In the genomic region with DNA sequence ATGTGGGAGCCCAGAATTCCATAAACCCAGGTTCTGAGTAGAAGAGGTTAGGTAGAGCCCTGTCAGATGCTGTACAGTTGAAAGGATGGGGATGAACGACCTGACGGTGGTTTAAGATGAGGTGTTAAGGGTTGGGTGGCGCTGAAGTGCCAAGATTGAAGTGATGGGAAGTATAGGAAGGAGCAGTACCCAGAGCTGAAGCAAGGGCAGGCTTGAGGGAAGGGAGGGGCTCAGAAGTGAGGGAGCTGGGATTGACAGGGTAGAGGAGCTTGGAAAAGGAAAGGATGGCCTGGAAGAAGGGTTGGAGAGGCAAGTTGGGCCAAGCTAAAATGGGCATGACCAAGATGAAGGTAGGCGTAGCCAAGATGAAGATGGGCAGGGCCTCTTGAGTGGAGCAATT, we compare ENCODE assay signal across 39 mouse cellular contexts. TPM values are rescaled to one million over a fixed set of nuclear protein-coding genes. Genes with fewer than 3 reads are reported as not detected.
"Had no signal": no experiment of that assay in that cellular context is flagged by ENCODE, and none has a peak within 500 bp of the region (broad histone marks: within the 10 kb centered on the region; RNA-seq: fewer than 3 reads in every experiment).

No protein-coding gene starts in this region.

- H3K36me3 ChIP-seq: heart, embryonic 13.5 days; heart, embryonic 15.5 days; hindbrain, embryonic 10.5 days; hindbrain, embryonic 12.5 days; hindbrain, embryonic 13.5 days; hindbrain, embryonic 15.5 days; intestine, embryonic 15.5 days; kidney, embryonic 15.5 days had no signal

- H3K4me3 ChIP-seq: heart, embryonic 13.5 days; heart, embryonic 15.5 days; hindbrain, embryonic 10.5 days; hindbrain, embryonic 12.5 days; hindbrain, embryonic 13.5 days; hindbrain, embryonic 15.5 days; intestine, embryonic 15.5 days; kidney, embryonic 15.5 days; layer of hippocampus, adult 2 months; left cerebral cortex, adult 2 months had no signal

- DNase-seq: heart, postnatal 10 days; heart, postnatal 14 days; heart, postnatal 36 days; kidney, adult 11 months; kidney, adult 18-20 months; kidney, adult 2 months; kidney, adult 8-10 months; kidney, adult 9 months; kidney, postnatal 10 days; kidney, postnatal 14 days; kidney, postnatal 25 days; kidney, postnatal 36 days; kidney, postnatal 4 days; layer of hippocampus, adult 9-11 months; layer of hippocampus, postnatal 36 days had no signal

- H3K9me3 ChIP-seq: heart, embryonic 13.5 days; heart, embryonic 15.5 days; hindbrain, embryonic 10.5 days; hindbrain, embryonic 12.5 days; hindbrain, embryonic 13.5 days; hindbrain, embryonic 15.5 days; intestine, embryonic 15.5 days; kidney, embryonic 15.5 days had no signal

- H3K4me2 ChIP-seq: heart, embryonic 11.5 days; heart, embryonic 13.5 days; heart, embryonic 15.5 days; hindbrain, embryonic 12.5 days; hindbrain, embryonic 13.5 days; hindbrain, embryonic 14.5 days; hindbrain, embryonic 15.5 days; intestine, embryonic 15.5 days; kidney, embryonic 15.5 days had no signal

- H3K27ac ChIP-seq: heart, embryonic 13.5 days; heart, embryonic 15.5 days; hindbrain, embryonic 10.5 days; hindbrain, embryonic 12.5 days; hindbrain, embryonic 13.5 days; hindbrain, embryonic 14.5 days; hindbrain, embryonic 15.5 days; hindbrain, postnatal 0 days; intestine, embryonic 15.5 days; kidney, embryonic 15.5 days; kidney, postnatal 0 days; layer of hippocampus, adult 2 months; left cerebral cortex, adult 2 months had no signal

- H3K4me1 ChIP-seq: heart, embryonic 13.5 days; heart, embryonic 15.5 days; hindbrain, embryonic 12.5 days; hindbrain, embryonic 13.5 days; hindbrain, embryonic 15.5 days; intestine, embryonic 15.5 days; kidney, embryonic 15.5 days had no signal

- ATAC-seq: hindbrain, embryonic 16.5 days; hindbrain, postnatal 0 days; inflammation-experienced regulatory T-cells, adult 6 months; intestine, embryonic 15.5 days; intestine, embryonic 16.5 days; intestine, postnatal 0 days had no signal

- H3K9ac ChIP-seq: heart, embryonic 13.5 days; heart, embryonic 15.5 days; hindbrain, embryonic 12.5 days; hindbrain, embryonic 13.5 days; hindbrain, embryonic 14.5 days; hindbrain, embryonic 15.5 days; intestine, embryonic 15.5 days; kidney, embryonic 15.5 days had no signal

RNA-seq across cellular contexts. Expression of gene Wnt7a, which starts 10.5 kb away (rescaled TPM):
- total RNA-seq: heart, postnatal 25 days; heart, postnatal 36 days; hematopoietic stem cell, adult 5-6 weeks had no signal
- polyA plus RNA-seq: heart, embryonic 14.5 days; heart, postnatal 0 days; inflammation-experienced regulatory T-cells, adult 6 months; intestine, embryonic 14.5 days; intestine, embryonic 15.5 days; intestine, embryonic 16.5 days; intestine, postnatal 0 days; large intestine, adult 2 months had no signal
